Mouse (Mus musculus): Measurements from ENCODE around the gene Reps2. TPM values are rescaled to one million over a fixed set of nuclear protein-coding genes. Genes with fewer than 3 reads are reported as not detected.

Gene Reps2
- polyA plus RNA-seq, 1 experiment = 1.2 TPM

DNA sequence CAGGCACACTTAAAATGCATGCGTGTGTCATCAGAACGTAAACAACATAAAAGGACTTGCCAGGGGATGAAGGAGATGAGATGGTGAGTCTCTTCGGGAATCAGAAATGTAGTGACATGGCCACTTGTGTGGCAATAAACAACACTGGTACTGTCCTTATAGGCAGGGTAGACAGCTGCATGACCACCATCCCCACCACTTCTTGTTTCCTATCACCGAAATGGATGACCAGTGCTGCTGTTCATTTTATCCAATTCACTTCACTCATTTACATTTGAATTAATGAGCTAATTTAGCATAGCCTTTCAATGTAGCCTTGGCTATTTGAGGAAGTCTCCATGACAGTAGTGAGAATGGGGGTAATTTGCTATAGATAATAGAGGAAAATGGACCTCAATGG, 236.2 kb downstream of the Reps2 start:
- TF ChIP-seq POLR2A (IDR thresholded peaks at IDR 0.05; ENCODE audit: insufficient read depth, low read length) (no peak), CTCF (IDR thresholded peaks at IDR 0.05; ENCODE audit: low read depth, low read length) (no peak), EP300 (IDR thresholded peaks at IDR 0.05; ENCODE audit: insufficient read depth, low read depth, low read length) (no peak)
- H3K4me1 ChIP-seq (ENCODE audit: control insufficient read depth, insufficient read depth, low read length) = no peaks in the 10 kb centered on the region
- no peak overlapping the region for H3K9ac ChIP-seq (ENCODE audit: low read depth, poor library complexity, severe bottlenecking)
- H3K27me3 ChIP-seq (ENCODE audit: control insufficient read depth, insufficient read depth, low read length, poor library complexity, severe bottlenecking) = no peaks in the 10 kb centered on the region
- H3K9me3 ChIP-seq (replicated peaks; ENCODE audit: control insufficient read depth, insufficient read depth, low read length, poor library complexity, severe bottlenecking) = no peaks in the 10 kb centered on the region
- H3K4me3 ChIP-seq (ENCODE audit: low read depth, low read length) = no peak overlapping the region
- no peak overlapping the region for H3K27ac ChIP-seq (ENCODE audit: insufficient read depth, low read length)
- no peaks in the 10 kb centered on the region for H3K36me3 ChIP-seq (ENCODE audit: control insufficient read depth, insufficient read depth, low read length, poor library complexity, severe bottlenecking)

DNA sequence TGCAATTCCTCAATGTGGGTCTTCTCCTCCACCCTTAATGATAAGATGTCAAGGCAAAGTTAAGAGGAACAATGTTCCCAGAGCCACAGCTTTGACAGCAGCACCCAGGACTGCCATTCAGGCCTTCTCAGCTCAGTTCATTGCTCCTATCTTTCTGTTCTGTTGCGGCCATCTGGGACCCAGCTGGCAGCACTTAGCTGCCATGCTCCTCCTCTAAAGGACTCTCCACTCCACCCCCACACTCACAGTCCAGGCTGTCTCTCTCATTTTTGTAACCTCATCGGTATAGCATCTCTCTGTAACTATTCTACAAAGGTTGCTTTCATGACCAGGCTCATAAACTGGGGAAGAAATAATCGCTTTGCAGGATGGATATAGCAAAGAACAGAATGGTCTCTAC, 241.0 kb downstream of the Reps2 start:
- Histone ChIP-seq H3K4me3 (ENCODE audit: low read depth, low read length) (no peak overlapping the region), H3K27me3 (ENCODE audit: control insufficient read depth, insufficient read depth, low read length, poor library complexity, severe bottlenecking) (no peaks in the 10 kb centered on the region), H3K36me3 (ENCODE audit: control insufficient read depth, insufficient read depth, low read length, poor library complexity, severe bottlenecking) (no peaks in the 10 kb centered on the region), H3K9ac (ENCODE audit: low read depth, poor library complexity, severe bottlenecking) (no peak overlapping the region), H3K27ac (ENCODE audit: insufficient read depth, low read length) (no peak overlapping the region), H3K9me3 (replicated peaks; ENCODE audit: control insufficient read depth, insufficient read depth, low read length, poor library complexity, severe bottlenecking) (no peaks in the 10 kb centered on the region), H3K4me1 (ENCODE audit: control insufficient read depth, insufficient read depth, low read length) (no peaks in the 10 kb centered on the region)
- TF ChIP-seq CTCF (IDR thresholded peaks at IDR 0.05; ENCODE audit: low read depth, low read length) (no peak), POLR2A (IDR thresholded peaks at IDR 0.05; ENCODE audit: insufficient read depth, low read length) (no peak), EP300 (IDR thresholded peaks at IDR 0.05; ENCODE audit: insufficient read depth, low read depth, low read length) (no peak)

DNA sequence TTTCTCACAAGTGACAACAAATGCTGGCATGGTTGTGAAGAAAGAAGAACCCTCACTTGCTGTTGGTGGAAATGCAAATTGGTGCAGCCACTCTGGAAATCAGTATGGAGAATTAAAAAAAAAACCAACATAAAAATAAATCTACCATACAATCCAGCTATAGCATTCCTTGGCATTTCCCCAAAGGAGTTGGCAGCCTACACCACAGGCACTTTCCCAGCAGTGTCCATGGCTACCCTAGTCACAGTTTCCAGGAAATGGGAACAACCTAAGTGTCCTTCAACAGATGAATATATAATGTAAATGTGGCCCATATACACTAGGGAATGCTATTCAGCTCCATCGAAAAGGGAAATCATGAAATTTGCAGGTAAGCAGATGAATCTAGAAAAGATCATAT, 262.7 kb downstream of the Reps2 start:
- Histone ChIP-seq H3K27me3 (ENCODE audit: control insufficient read depth, insufficient read depth, low read length, poor library complexity, severe bottlenecking) (no peaks in the 10 kb centered on the region), H3K9ac (ENCODE audit: low read depth, poor library complexity, severe bottlenecking) (no peak overlapping the region)
- no peak for TF ChIP-seq EP300 (IDR thresholded peaks at IDR 0.05; ENCODE audit: insufficient read depth, low read depth, low read length)
- no peak for TF ChIP-seq POLR2A (IDR thresholded peaks at IDR 0.05; ENCODE audit: insufficient read depth, low read length)
- TF ChIP-seq CTCF (IDR thresholded peaks at IDR 0.05; ENCODE audit: low read depth, low read length) = no peak

DNA sequence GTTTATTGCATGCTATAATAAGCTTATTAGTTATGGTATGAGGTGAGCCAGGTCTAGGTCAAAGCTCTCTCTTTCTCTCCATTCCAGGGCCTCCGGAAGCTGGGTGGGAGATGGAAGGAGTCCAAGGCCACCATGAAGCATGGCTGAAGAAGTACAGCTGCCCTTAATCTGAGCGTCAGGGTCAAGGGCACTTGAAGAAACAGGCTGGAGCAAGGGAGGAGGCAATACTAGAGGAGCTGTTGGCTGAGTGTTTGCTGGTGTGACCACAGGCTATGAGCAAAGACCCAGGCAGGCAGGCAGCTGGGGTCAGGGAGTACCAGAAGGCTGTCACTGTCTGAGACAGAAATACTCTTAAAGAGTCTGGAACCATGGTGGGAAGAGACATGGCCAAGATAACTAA, 280.2 kb downstream of the Reps2 start:
- no peak for TF ChIP-seq POLR2A (IDR thresholded peaks at IDR 0.05; ENCODE audit: insufficient read depth, low read length)
- TF ChIP-seq EP300 (IDR thresholded peaks at IDR 0.05; ENCODE audit: insufficient read depth, low read depth, low read length) = no peak
- no peak for TF ChIP-seq CTCF (IDR thresholded peaks at IDR 0.05; ENCODE audit: low read depth, low read length)
- no peaks in the 10 kb centered on the region for H3K27me3 ChIP-seq (ENCODE audit: control insufficient read depth, insufficient read depth, low read length, poor library complexity, severe bottlenecking)
- H3K36me3 ChIP-seq (ENCODE audit: control insufficient read depth, insufficient read depth, low read length, poor library complexity, severe bottlenecking) = no peaks in the 10 kb centered on the region
- no peak overlapping the region for H3K9ac ChIP-seq (ENCODE audit: low read depth, poor library complexity, severe bottlenecking)
- no peaks in the 10 kb centered on the region for H3K4me1 ChIP-seq (ENCODE audit: control insufficient read depth, insufficient read depth, low read length)
- no peak overlapping the region for H3K4me3 ChIP-seq (ENCODE audit: low read depth, low read length)
- no peak overlapping the region for H3K27ac ChIP-seq (ENCODE audit: insufficient read depth, low read length)
- H3K9me3 ChIP-seq (replicated peaks; ENCODE audit: control insufficient read depth, insufficient read depth, low read length, poor library complexity, severe bottlenecking) = no peaks in the 10 kb centered on the region

More for the DNA sequence above, 262.7 kb downstream of the Reps2 start:
- Histone ChIP-seq H3K36me3 (ENCODE audit: control insufficient read depth, insufficient read depth, low read length, poor library complexity, severe bottlenecking) (no peaks in the 10 kb centered on the region), H3K4me3 (ENCODE audit: low read depth, low read length) (no peak overlapping the region), H3K4me1 (ENCODE audit: control insufficient read depth, insufficient read depth, low read length) (no peaks in the 10 kb centered on the region), H3K27ac (ENCODE audit: insufficient read depth, low read length) (no peak overlapping the region), H3K9me3 (replicated peaks; ENCODE audit: control insufficient read depth, insufficient read depth, low read length, poor library complexity, severe bottlenecking) (no peaks in the 10 kb centered on the region)

Other genes starting within 250 kb of the Reps2 start
- 525 and 560 TPM in 2 replicates for gene Rbbp7, start 116.8 kb upstream of the Reps2 start, polyA plus RNA-seq (2011; ENCODE audit: insufficient read depth, insufficient read length, low read depth, missing spikeins)
- 66.3 and 67.1 TPM in 2 replicates for gene Txlng, start 185.8 kb upstream of the Reps2 start, polyA plus RNA-seq (2011; ENCODE audit: insufficient read depth, insufficient read length, low read depth, missing spikeins)
- gene Syap1, start 244.8 kb upstream of the Reps2 start, polyA plus RNA-seq (2011; ENCODE audit: insufficient read depth, insufficient read length, low read depth, missing spikeins) = 25.2 and 26.2 TPM in 2 replicates